Mouse (Mus musculus) megakaryocyte, embryonic 14.5 days (primary cell): Measurements from ENCODE around the gene Olfr911-ps1. TPM values are rescaled to one million over a fixed set of nuclear protein-coding genes. Genes with fewer than 3 reads are reported as not detected.

Source experiments
- H3K27me3 ChIP-seq: replicated peaks from 2 replicates; pipeline ENCODE3; 2012; ENCODE audit warnings: inconsistent platforms
- H3K36me3 ChIP-seq: replicated peaks from 2 replicates; pipeline ENCODE3; 2012; ENCODE audit warnings: low read length, inconsistent platforms, mixed read lengths
- H3K4me1 ChIP-seq: 2 replicates; pipeline ENCODE4 v1.6.1; 2012; ENCODE audit warnings: inconsistent platforms
- H3K4me3 ChIP-seq: replicated peaks from 2 replicates; pipeline ENCODE3; 2012; ENCODE audit warnings: moderate library complexity, mild to moderate bottlenecking, inconsistent platforms
- H3K9me3 ChIP-seq: 2 replicates; pipeline ENCODE4 v1.6.1; 2012; ENCODE audit warnings: inconsistent platforms
- FLI1 ChIP-seq: IDR thresholded peaks from 2 replicates; pipeline ENCODE4 v1.6.1; 2012; ENCODE audit warnings: low read length, inconsistent platforms, mixed read lengths
- GATA1 ChIP-seq: IDR thresholded peaks from 3 replicates; pipeline ENCODE4 v1.6.1; 2012; ENCODE audit warnings: mixed read lengths, low read length, inconsistent platforms, borderline replicate concordance
- polyA plus RNA-seq: library from polyadenylated mRNA; stranded (reverse); fragments of >175 nt; gene quantifications from 2 replicates; pipeline ENCODE4 v1.2.3, GENCODE M21; 2012; ENCODE audit warnings: low replicate concordance; ENCODE audit not compliant: insufficient read depth

Gene Olfr911-ps1
- polyA plus RNA-seq = not detected in 2 replicates

GRCm38 (mm10) chr9:38521280-38521679 lies at the start of gene Olfr911-ps1:
Olfr911-ps1 (plus strand) TSS chr9:38521580.
- TF ChIP-seq FLI1 = no peak
- no peaks in the 10 kb centered on the region for H3K27me3 ChIP-seq
- no peak within 1 kb of the TSS for H3K4me3 ChIP-seq

GRCm38 (mm10) chr9:38486785-38487184 lies 34.6 kb upstream of the Olfr911-ps1 start, which contains the start of gene Olfr906:
Olfr906 (plus strand) TSS chr9:38487085.
- Histone ChIP-seq H3K36me3 (no peaks in the 10 kb centered on the region), H3K27me3 (no peaks in the 10 kb centered on the region), H3K4me1 (no peaks in the 10 kb centered on the region), H3K4me3 (no peak within 1 kb of the TSS), H3K9me3 (0 out of 2 replicates have a peak, but pooled peaks cover 4% of the 10 kb centered on the region)
- no peak for TF ChIP-seq FLI1
- TF ChIP-seq GATA1 = no peak

More at GRCm38 (mm10) chr9:38521280-38521679, at the start of gene Olfr911-ps1:
- Histone ChIP-seq H3K4me1 (no peaks in the 10 kb centered on the region), H3K9me3 (no peaks in the 10 kb centered on the region), H3K36me3 (no peaks in the 10 kb centered on the region)

DNA sequence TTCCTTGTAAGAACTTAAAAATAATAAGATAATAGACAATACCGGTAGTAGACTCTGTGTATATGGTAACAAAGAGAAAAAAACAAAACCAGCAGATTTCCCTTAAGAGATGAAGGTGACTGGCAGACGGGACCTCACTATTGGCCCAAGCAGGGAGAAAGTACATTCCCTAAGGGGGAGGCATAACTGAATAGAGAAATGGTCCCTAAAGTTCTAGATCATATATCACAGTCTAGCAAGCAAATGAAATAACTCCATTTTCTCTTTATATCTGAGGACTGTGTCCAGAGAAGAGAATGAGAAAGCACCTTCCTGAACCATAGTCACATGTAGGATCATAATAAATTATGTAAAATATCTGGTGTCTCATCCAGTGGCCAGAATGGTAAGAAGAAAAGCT lies 25.9 kb upstream of the Olfr911-ps1 start, which contains the start of gene Olfr907:
Olfr907 (plus strand) TSS at position 301 of the 400 bp plus-strand sequence.
- H3K9me3 ChIP-seq = no peaks in the 10 kb centered on the region
- TF ChIP-seq GATA1 (no peak), FLI1 (no peak)
- no peaks in the 10 kb centered on the region for H3K27me3 ChIP-seq
- H3K4me3 ChIP-seq = no peak within 1 kb of the TSS
- H3K36me3 ChIP-seq = no peaks in the 10 kb centered on the region
- H3K4me1 ChIP-seq = no peaks in the 10 kb centered on the region

DNA sequence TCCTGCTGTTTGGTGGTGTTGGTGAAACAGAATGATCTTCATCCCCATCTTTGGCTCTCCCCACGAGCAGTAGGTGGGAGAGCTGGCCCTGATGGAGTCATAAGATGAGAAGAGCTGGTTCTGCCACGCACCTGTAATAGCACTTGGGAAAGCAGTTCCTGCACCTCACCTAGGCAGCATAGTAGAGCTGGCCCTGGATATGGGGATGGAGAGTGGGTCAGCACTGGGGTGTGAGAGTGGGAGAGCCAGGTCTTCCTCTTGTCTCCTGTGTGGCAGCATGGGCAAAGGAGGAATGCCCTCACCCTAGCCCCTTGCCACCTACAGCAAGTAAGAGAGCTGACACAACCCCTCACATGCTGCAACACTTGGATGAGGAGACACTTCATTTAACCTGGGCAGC lies 9.0 kb upstream of the Olfr911-ps1 start:
- H3K27me3 ChIP-seq = no peaks in the 10 kb centered on the region
- H3K36me3 ChIP-seq = no peaks in the 10 kb centered on the region
- H3K4me3 ChIP-seq = no peak overlapping the region
- peaks cover 15% of the 10 kb centered on the region for H3K9me3 ChIP-seq
- no peaks in the 10 kb centered on the region for H3K4me1 ChIP-seq
- no peak for TF ChIP-seq GATA1
- no peak for TF ChIP-seq FLI1

- no peaks in the 10 kb centered on the region for H3K27me3 ChIP-seq
- TF ChIP-seq FLI1 = no peak
- H3K4me3 ChIP-seq = no peak within 1 kb of the TSS
These were observed 16.2 kb downstream of the Olfr911-ps1 start, which contains the start of gene Olfr910 for GRCm38 (mm10) chr9:38537549-38537948. Olfr910 (plus strand) TSS chr9:38537849.

More at GRCm38 (mm10) chr9:38537549-38537948, 16.2 kb downstream of the Olfr911-ps1 start, which contains the start of gene Olfr910:
- no peaks in the 10 kb centered on the region for H3K4me1 ChIP-seq
- no peaks in the 10 kb centered on the region for H3K36me3 ChIP-seq
- H3K9me3 ChIP-seq = no peaks in the 10 kb centered on the region

Other genes starting within 250 kb of the Olfr911-ps1 start
- not detected in 2 replicates for gene Olfr896-ps1, start 230.5 kb upstream of the Olfr911-ps1 start, polyA plus RNA-seq
- gene Olfr25, start 192.5 kb upstream of the Olfr911-ps1 start, polyA plus RNA-seq = not detected in 2 replicates
- not detected in 2 replicates for gene Olfr898, start 173.2 kb upstream of the Olfr911-ps1 start, polyA plus RNA-seq
- gene Olfr250, start 154.7 kb upstream of the Olfr911-ps1 start, polyA plus RNA-seq = not detected in 2 replicates
- not detected in 2 replicates for gene Olfr251, start 144.5 kb upstream of the Olfr911-ps1 start, polyA plus RNA-seq
- gene Olfr147, start 119.9 kb upstream of the Olfr911-ps1 start, polyA plus RNA-seq = not detected in 2 replicates
- not detected in 2 replicates for gene Olfr901, start 92.1 kb upstream of the Olfr911-ps1 start, polyA plus RNA-seq
- gene Olfr902, start 73.9 kb upstream of the Olfr911-ps1 start, polyA plus RNA-seq = not detected in 2 replicates
- gene Olfr904, start 58.4 kb upstream of the Olfr911-ps1 start, polyA plus RNA-seq = not detected in 2 replicates
- gene Olfr905, start 50.5 kb upstream of the Olfr911-ps1 start, polyA plus RNA-seq = not detected in 2 replicates
- gene Olfr906, start 34.5 kb upstream of the Olfr911-ps1 start, polyA plus RNA-seq = not detected in 2 replicates
- gene Olfr907, start 25.8 kb upstream of the Olfr911-ps1 start, polyA plus RNA-seq = not detected in 2 replicates
- not detected in 2 replicates for gene Olfr910, start 16.3 kb downstream of the Olfr911-ps1 start, polyA plus RNA-seq
- gene Olfr912, start 58.6 kb downstream of the Olfr911-ps1 start, polyA plus RNA-seq = not detected in 2 replicates
- gene Olfr913, start 71.2 kb downstream of the Olfr911-ps1 start, polyA plus RNA-seq = not detected in 2 replicates
- gene Olfr914, start 83.5 kb downstream of the Olfr911-ps1 start, polyA plus RNA-seq = not detected in 2 replicates
- gene Olfr916, start 138.3 kb downstream of the Olfr911-ps1 start, polyA plus RNA-seq = 0.02 TPM in 1 of 2 replicates, not detected in the other
- not detected in 2 replicates for gene Olfr917, start 144.3 kb downstream of the Olfr911-ps1 start, polyA plus RNA-seq
- not detected in 2 replicates for gene Olfr918, start 153.0 kb downstream of the Olfr911-ps1 start, polyA plus RNA-seq
- gene Olfr919, start 182.1 kb downstream of the Olfr911-ps1 start, polyA plus RNA-seq = not detected in 2 replicates
- gene Vwa5a, start 196.7 kb downstream of the Olfr911-ps1 start, polyA plus RNA-seq = 0.40 TPM in 1 of 2 replicates, not detected in the other
- not detected in 2 replicates for gene Olfr920, start 230.7 kb downstream of the Olfr911-ps1 start, polyA plus RNA-seq